Mouse (Mus musculus): ENCODE measurements around the gene Gm9945.

DNA sequence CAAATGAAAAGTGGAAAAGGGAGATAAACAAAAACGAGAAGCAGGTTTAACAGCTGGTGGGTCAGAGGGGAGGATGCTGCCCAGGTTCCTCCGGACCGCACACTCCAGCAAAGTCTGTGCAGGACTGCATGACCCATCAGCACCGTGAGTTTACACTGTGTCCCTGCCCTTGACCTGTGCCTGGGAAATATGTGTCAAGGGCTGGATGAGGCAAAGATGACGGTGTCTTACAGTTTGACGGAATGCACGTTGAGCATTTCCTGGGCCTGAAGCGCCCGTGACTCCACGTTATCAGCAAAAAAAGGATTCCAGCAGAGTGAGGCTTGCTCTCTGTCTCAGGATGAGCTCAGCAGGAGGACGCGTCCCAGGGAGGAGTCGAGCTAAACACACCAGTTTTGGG, 34.4 kb upstream of the Gm9945 start:
- TF ChIP-seq CTCF (IDR thresholded peaks at IDR 0.05; ENCODE audit: borderline replicate concordance, control insufficient read depth, extremely low read depth, insufficient read depth, low read length, poor library complexity): no peak
- no peak for TF ChIP-seq POLR2A (IDR thresholded peaks at IDR 0.05; ENCODE audit: control insufficient read depth, extremely low read depth, insufficient read depth, low read length, poor library complexity)

Data from thymus, adult 2 months (tissue).